Mouse (Mus musculus) E14TG2a.4 (cell line): ENCODE measurements at regions not wholly inside any gene's neighbourhood (a gene's known extent, or its start where the extent isn't known, plus 50 kb on each side); places are given as distances from the start of the nearest gene placed in this dataset.

Source experiments
- CTCF ChIP-seq: conservative IDR thresholded peaks from 2 replicates; pipeline ENCODE4 v1.5.1; 2014; ENCODE audit warnings: low read length
- POU5F1 ChIP-seq: IDR thresholded peaks from 2 replicates; pipeline ENCODE4 v1.6.1; 2014; ENCODE audit warnings: low read length, borderline replicate concordance

DNA sequence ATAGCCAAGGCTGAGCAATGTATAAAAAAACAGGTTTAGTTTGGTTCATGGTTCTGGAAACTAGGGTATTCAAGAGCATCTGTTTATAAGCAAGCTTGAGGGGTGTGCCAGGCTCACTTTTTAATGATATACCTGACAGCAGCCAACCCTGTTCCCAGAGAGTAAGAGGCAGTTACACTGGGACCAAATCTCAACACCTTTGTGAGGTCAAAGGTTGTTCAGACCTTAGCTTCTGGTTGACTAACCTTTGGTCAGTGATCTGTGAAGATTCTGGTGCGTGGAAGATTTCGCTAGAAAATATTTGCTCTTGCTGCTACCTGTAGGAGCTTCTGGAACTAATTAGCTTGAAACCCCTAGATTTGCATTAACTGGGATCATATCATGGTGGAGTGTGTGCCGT is 140.8 kb downstream of the Bod1 start:
- TF ChIP-seq CTCF (no peak), POU5F1 (no peak)
